Mouse (Mus musculus): ENCODE measurements around the gene Prkar1b.

Gene Prkar1b

GRCm38 (mm10) chr5:139053176-139053575 lies 96.6 kb downstream of the Prkar1b start:
- no peak for DNase-seq

DNA sequence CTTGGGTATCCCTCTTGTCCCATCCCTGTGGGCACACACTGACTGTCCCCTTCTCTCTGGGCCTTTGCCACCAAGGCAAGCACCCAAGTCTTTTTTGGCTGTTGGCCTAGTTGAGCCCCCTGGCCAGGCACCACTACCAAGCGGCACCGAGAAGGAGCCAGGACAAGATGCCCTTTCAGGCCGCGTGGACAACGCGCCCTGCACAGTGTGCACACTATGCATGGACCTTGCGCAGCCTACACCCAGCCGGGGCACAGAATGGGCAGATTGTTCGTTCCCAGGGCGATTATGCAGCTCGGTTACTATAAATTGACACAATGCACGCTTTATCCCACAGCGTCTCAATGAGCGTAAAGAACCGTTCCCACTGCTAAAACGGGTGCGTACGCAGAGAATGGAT lies 98.5 kb downstream of the Prkar1b start:
- DNase-seq: no peak

- DNase-seq: no peak
Measured at GRCm38 (mm10) chr5:139049367-139049766, 100.4 kb downstream of the Prkar1b start.

GRCm38 (mm10) chr5:139047171-139047570 lies 102.6 kb downstream of the Prkar1b start:
- no peak for DNase-seq

- no peak for DNase-seq
Measured at GRCm38 (mm10) chr5:139046636-139047035, 103.2 kb downstream of the Prkar1b start.

- no peak for DNase-seq
Measured at GRCm38 (mm10) chr5:139043546-139043945, 106.3 kb downstream of the Prkar1b start.

- no peak for DNase-seq
Measured at GRCm38 (mm10) chr5:139042299-139042698, 107.5 kb downstream of the Prkar1b start.

- DNase-seq: no peak
Measured at GRCm38 (mm10) chr5:139035171-139035570, 114.6 kb downstream of the Prkar1b start.

DNA sequence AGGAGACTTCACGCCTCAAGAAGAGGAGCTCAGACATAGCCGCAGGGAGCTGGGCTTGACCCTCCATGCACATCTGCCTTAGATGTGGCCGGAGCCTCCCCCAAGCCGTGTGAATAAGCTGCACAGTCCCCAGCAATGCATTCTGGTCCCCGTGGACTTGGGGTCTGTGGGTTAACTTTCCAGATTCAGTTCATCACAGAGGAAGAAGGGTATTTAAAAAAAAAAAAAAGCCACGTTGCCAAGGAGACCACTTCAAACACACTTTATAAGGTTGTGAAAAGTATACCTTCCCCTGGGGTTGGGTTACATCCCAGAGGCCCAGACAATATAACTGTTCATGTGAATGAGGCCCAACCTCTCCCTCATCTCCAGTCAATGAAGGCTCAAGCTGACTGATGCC lies 115.1 kb downstream of the Prkar1b start:
- DNase-seq: no peak

DNA sequence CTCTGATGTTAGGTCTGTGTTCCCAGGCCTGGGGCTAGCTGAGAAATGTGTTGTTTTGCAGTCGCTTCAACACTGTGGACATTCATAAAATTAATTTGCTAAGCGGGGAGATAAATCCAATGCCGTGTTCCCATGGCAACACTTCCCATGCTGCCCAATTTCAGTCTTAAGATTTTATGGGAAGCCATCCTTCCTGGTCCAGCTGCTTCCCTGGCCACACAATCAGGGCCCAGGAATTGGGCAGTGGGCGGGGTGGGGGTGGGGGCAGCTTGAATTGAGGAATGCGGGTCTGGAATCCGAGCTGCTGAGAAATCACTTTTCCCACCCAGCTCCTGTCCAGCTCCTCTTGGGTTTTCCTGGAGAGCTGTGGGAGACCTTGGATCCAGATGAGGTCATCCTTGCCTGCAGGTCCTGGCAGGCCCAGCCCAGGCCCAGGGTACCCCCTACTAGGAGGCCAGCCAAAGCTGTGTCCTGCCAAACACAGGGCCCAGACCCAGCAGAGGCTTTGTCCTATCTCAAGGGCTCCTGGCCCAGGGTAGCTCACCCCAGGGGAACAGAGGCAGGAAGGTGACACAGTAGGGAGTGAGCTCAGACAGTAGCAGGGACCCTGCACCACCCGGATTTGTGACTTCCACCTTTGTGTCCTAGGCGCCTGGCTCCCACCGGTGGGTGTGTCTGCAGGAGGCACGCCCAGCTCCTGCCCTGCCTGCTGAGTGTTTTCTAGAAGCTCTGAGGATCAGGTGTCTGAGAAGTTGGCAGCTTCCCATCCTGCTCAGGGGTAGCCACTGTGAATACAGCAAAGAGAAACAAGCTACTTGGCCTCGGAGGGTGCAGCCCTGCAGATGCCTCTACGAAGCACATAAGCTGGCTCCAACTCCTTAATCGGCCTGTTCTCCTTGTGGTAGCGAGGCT lies 116.1 kb downstream of the Prkar1b start:
- peak; percentile 38 to 60 for DNase-seq

- peak; percentile 42 to 79 for DNase-seq
Measured at GRCm38 (mm10) chr5:139027603-139028002, 122.2 kb downstream of the Prkar1b start.

DNA sequence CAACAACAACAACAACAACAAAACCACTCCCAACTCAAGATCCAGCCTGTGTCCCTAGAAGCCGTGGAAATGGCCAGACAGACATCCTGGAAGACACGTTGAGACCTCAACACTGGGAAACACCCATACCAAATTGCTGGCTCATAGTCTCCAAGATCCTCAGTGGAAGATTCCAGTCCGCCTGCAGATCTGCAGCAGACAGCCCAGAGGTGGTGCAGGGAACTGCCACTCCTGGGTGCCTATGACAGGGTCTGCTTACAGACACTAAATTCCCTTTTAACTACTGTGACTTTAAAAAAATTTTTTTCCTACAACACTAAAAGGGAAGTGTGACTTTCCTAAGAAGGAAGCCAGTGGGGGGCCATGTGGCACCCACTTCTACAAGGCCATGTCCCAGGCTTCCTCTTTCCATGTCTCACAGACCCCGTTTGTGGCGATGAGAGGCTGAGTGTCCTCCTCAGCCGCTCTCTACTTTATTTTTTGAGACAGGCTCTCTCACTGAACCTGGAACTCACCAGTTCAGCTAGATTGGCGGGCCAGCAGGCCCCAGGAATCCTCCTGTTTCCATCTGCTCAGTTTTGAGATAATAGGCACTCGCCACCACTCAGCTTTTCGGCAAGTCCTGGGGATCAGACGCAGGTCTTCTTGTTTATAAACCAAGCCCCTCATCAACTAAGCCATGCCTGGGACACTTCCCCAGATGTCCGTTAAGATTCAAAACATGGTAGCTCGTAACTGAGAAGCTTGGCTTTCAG lies 125.3 kb downstream of the Prkar1b start:
- DNase-seq: no peak

DNA sequence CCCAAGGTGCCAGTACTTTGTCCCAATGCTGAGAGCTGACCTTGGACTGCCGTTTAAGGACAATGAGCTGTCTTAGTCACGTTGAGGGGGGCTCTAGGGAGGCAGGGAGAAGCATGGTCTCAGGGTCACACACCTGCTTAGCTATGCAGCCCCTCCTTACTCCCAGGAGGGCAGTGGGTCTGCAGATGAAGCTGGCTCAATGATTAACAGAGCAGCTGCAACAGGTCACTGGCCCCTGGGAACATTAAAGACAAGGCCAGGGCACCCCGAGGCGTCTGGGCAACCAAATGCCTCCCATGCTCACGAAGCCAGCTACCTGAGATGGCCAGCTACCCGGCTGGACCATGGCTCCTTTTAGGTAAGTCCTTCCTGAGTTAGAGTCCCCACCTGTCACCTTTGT lies 129.2 kb downstream of the Prkar1b start:
- peak; percentile 58 to 81 for DNase-seq

GRCm38 (mm10) chr5:139017371-139018124 lies 132.3 kb downstream of the Prkar1b start:
- DNase-seq: peak; percentile 93

GRCm38 (mm10) chr5:139015097-139015496 lies 134.7 kb downstream of the Prkar1b start:
- DNase-seq: peak; percentile 89 to 94

DNA sequence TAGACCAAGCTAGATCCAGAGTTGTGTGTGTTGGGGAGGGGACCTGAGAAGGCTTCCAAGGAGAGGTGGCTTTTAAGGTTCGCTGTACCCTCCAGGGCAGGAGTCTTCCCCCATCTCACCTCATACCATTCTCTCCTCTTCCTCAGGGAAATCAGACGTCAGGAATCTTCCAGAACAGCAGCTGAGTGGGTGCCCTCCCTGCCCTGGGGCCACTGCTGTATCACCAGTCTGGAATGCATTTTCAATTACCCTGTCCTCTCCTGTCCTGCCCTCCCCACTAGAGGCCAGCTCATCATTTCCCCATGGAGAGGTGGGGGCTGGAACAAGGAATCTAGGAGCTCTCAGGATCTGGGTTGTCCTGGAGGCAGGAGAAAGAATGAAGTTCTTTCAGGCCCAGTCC lies 139.2 kb downstream of the Prkar1b start:
- peak in 1 of 2 experiments; percentile 13 for DNase-seq

DNA sequence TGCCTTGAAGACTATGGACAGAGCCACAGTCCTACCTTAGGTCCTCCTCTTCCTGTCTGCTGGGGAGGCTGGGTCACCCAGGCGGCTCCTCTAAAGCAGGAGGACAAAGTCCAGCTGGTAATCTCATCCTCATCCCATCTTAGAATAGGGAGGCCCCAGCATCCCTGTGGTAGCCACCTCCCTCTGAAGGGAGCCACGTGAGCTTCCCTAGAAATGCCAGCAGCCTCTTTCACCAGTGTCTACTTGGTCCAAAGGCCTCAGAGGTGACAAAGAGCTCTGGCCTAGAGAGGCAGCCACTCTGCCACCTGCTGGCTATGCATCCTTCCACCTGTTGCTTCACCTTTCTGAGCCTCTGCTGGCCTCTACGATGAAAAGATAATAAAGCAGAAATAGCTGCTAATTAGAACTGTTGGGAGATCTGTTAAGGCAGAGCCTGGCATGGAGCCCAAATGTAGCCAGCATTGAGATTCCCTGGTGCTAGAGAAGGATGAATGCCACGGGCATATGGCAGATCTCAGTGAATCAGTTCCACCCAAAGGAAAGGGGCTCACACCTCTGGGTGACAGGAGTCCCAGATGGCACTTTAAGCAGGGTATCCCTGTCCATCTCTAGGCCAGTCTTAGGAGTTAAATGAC lies 142.5 kb downstream of the Prkar1b start:
- DNase-seq: peak; percentile 82 to 87

- no peak for DNase-seq
Measured at GRCm38 (mm10) chr5:139004588-139004987, 145.2 kb downstream of the Prkar1b start.

GRCm38 (mm10) chr5:138999716-139000115 lies 150.1 kb downstream of the Prkar1b start:
- no peak for DNase-seq

GRCm38 (mm10) chr5:138997936-138998580 lies 151.7 kb downstream of the Prkar1b start:
- DNase-seq: peak; percentile 60 to 80

DNA sequence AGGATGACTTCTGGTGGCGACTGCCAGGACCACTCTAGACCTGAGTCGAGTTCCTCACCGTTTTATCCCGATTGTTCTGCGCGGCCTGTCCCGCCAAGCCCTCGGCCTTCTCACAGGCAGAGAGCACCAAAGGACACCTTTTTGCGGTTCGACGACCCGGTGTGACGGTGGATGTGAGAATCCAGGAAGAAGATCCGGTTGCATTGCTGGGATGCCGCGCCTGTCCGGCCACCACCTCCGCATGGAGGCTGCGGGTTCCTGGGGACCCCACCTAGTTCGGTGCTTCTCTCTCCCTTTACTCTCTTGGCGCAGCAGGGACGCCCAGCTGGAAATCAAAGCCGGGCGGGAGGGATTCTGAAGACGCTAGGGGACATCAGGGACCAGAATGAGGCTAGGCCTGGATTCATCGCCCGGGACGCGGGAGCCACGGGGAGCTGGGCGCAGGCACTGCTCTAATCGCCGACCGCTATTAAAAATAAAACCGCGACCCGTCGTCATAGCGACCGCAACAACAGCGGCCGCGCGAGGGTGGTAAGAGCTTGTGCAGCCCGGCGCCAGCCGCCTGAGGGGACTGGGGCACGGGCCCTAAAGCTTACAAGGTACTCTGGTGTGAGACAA lies 152.5 kb downstream of the Prkar1b start, which contains the start of gene Pdgfa:
Gene Pdgfa, minus strand, starts transcription at position 200 of the 618 bp plus-strand sequence.
- peak; percentile 73 to 87 for DNase-seq
